Mouse (Mus musculus) heart, postnatal 0 days (tissue): ENCODE measurements around the gene Hist2h2aa2.
A peak's percentile ranks its signal among the peaks of the same experiment; 100 is the strongest.

ENCODE experiments used
- CTCF ChIP-seq: IDR thresholded peaks from 2 replicates; pipeline ENCODE4 v1.5.1; 2016; ENCODE audit warnings: antibody characterized with exemption, control low read depth, low read depth
- EP300 ChIP-seq: IDR thresholded peaks from 2 replicates; pipeline ENCODE4 v1.6.1; 2016; ENCODE audit warnings: antibody characterized with exemption, low read depth

DNA sequence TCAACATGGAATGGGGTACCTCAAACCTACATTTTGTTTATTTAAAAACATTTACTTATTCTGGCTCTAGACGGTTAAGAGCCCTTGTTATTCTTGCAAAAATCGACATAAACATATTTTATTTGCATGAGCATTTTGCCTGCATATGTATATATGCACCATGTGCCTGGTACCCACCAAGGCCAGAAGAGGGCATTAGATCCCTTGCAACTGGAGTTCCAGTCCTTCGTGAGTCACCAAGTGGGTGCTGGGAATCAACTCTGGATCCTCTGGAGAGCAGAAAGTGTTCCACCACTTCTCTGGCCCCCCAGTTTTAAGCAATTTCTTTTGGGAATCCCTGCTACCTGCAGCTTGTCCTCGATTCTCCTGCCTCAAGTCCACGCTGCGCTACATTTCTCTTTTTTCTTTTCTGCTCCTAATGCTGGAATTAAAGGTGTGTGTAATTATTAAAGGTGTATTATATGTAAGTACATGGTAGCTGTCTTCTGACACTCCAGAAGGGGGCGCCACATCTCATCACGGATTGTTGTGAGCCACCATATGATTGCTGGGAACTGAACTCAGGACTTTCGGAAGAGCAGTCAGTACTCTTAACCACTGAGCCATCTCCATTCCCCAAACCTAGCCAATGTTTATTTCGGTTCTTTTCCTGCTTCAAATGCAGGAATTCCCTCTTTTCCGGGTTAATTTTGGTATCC, 44.3 kb downstream of the Hist2h2aa2 start:
- peak; percentile 0; the same call in 1 of the 2 replicates for TF ChIP-seq CTCF
- TF ChIP-seq EP300: no peak
